Mouse (Mus musculus): Measurements from ENCODE around the gene Ntm.

- no peak for TF ChIP-seq MYC (IDR thresholded peaks at IDR 0.05; ENCODE audit: low read depth, low read length)
- TF ChIP-seq MYB (IDR thresholded peaks at IDR 0.05; ENCODE audit: low read depth, low read length): no peak
- TF ChIP-seq ZC3H11A (IDR thresholded peaks at IDR 0.05; ENCODE audit: low read depth, low read length): no peak
- TF ChIP-seq MXI1 (IDR thresholded peaks at IDR 0.05; ENCODE audit: low read depth, low read length): no peak
Observed at GRCm38 (mm10) chr9:29578226-29578625, 384.7 kb downstream of the Ntm start.

Measured in MEL (cell line).